Mouse (Mus musculus) liver, adult (tissue): ENCODE results near the gene Myo5a.

Source experiments
- GATA4 ChIP-seq: IDR thresholded peaks from 2 replicates; pipeline ENCODE4 v1.6.1; 2014; ENCODE audit warnings: mild to moderate bottlenecking, low read length; ENCODE audit not compliant: insufficient replicate concordance

Myo5a gene

DNA sequence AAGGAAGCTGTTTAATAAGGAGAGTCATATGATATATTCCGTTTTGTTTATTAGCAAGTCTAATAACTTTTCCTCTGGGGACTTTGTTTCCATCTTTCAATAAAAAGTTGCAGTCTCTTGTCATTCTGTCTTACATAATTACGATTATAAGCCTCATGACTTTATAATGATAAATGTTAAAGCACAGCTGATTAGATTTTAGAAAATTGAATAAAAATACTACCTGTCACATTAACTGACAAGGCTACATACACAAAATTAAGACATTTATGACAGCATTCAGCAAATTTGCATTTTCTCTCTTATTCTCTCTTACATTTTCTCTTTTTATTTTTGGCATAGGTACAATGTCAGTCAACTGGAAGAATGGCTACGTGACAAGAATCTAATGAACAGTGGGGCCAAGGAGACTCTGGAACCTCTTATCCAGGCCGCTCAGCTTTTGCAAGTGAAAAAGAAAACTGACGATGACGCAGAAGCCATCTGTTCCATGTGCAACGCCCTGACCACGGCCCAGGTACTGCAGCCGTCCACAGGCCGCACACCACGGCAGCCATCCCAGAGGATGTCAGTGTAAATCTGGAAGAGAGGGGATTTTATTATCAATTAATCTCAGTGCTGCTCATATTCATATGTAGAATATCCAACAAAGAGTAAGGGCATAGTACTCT is 144.1 kb downstream of the Myo5a start:
- no peak for TF ChIP-seq GATA4

DNA sequence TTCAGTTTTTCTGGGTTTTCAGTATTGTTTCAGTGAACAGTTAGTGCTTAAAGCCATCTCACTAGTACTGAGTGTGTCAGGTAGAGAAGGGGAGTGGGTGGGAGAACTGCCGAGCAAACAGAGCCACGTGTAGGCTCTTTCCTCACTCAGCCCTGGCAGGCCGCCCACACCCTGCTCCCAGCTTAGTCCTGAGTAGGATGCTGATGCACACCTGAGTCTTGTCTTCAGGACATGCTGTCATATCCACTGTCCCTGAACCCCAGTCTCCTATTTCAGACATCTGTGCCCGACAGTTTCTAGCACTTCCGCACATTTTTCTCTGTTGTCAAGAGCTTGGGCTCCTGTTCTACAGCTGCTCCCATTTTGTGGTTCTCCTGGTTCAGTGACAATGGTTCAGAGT is 149.1 kb downstream of the Myo5a start:
- no peak for TF ChIP-seq GATA4

DNA sequence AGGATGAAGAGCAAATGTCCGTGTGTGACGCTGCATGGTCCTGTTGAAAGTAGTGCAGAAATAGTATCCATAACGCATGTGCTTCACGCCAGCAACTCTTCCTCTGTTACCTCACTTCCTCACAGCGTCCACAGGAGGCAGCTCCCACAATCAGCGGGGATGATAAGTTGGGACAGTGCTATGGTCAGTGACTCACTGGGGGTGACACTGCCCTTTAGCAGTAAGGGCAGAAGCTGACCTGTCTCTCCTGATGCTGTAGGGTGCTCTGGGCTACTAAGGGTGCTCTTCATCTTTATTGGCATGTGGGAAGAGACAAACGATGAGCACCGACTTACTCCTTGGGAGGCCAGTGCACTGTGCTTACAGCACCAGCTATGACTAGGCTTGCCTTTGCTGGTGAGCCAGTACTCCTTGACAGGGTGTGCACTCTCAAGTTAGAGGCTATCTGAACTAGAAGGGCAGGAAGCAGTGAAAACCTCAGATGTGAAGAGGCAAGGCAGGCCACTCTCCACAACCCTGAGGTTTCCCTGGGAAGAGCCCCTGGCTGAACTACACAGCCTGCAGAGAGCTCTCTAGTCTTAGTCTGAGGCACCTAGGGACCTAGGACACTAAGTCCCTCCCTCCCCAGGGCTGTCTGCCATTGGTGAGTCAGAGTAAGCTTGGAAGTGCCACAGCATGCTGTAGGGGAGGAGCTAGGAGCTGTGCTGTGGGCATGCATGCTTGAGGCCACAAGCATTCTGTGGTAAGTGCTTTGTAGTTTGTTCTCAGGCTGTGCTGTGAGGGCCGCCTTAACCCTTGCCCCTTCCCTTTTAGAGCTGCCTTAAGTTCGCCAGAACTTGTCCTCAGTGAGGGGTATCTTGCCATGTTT is 150.8 kb downstream of the Myo5a start:
- no peak for TF ChIP-seq GATA4

DNA sequence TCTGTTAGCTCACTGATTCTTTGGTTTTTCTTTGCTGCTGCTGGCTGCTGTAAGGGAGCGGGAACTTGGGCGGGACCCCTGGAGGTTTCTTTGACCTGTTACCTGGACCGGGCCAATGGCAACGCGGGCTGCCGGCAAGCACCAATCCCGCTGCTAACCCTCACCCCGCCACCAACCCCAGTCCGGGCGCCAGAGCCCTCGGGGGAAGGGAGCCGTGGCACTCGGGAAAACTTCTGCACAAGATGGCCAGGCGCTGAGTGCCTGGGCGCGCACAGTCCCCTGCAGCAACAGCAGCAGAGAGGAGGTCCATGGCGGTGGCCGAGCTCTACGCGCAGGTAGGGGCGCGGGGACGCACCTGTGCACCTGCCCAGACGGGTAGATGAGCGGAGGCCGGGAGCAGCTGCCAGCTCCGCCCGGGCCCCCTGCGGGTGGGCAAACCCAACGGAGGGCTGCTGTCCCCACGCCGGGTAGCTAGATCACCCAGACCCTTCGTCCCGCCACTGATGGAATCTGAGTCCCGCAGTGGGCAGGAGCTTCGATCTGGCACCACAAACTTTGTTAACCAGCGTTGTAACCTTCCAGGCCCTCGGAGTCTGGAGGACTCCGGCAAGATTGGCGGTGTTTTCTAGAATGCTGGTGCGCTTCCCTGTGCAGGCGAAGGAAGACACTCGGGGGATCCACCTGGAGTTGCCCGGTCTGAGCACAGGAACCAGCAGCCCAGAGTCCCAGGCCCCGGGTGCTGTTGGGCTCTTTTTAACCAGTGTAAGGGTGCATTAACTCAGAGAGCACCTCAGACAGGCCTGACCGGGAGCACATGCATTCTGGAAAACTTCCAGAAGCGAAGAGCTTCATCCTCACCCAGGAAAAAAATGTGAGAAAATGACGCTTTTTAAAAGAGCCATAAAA is 161.3 kb downstream of the Myo5a start, which contains the start of gene Myo5c:
Myo5c (plus strand) TSS at position 180 of the 906 bp plus-strand sequence.
- TF ChIP-seq GATA4 = no peak

DNA sequence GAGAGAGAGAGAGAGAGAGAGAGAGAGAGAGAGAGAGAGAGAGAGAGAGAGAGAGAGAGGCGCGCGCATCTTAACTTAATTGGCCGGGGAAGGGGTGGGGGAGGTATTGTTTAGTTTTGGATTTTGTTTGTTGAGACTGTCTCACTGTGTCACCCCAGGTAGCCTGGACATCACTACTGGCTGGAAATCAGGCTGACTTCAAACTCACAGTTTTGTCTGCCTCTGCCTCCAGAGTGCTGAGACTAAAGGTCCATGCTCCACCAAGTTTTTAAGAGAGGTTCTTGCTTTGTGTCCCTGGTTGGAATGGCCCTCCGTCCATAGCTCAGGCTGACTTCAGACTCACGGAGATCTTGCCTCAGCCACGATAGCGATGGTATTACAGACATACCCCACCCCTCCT is 162.0 kb downstream of the Myo5a start:
- TF ChIP-seq GATA4 = no peak

DNA sequence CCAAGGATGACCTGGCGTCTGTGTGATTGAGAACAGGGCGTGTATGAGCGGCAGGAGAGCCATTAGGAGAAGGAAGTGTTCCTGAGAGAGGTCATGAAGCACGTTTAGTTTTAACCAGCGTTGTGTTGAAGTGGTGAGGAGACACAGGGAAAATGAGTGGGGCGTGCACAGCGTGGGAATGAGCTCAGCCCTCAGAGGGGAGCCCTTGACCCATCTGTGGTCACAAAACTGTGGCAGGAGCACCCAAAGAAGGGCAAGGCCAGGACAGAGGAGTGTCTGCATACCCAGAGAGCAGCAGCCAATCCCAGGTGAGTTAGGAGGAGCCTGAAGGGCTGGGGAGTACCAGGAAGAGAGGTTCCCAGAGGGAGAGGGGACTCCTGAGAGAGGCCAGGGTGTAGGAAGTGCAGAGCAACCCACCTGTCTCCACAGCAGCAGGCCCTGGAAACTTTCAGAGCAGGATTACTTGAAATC is 163.5 kb downstream of the Myo5a start:
- no peak for TF ChIP-seq GATA4

DNA sequence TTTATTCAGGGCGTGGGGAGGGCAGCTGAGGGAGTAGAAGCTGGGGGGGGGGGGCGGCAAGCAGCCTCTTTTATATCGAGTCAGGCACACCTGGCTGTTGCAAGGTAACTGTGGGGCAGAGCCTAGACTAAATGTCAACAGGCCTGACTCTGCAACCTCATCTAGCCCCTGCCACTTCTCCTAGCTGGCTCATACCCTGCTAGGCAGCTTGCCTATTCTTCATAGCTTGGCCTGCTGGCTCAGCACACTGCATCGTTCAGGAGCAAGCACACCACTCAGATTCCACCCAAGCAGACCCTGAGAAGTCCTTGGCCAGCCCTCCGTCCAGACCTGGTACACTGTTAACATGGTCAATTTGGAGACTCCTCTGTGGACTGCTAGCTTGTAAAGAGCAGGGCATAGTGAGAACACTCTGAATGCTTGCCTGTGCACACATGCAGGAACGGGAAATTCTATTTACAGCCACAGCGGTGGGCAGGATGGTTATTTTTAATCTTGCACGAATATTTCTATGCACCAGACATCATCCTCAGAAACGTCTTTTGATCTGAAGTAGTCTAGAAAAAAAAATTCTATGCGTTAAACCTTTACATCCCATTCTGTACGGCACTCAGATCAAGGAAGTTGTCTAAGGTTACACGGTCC is 164.3 kb downstream of the Myo5a start:
- TF ChIP-seq GATA4 = no peak

DNA sequence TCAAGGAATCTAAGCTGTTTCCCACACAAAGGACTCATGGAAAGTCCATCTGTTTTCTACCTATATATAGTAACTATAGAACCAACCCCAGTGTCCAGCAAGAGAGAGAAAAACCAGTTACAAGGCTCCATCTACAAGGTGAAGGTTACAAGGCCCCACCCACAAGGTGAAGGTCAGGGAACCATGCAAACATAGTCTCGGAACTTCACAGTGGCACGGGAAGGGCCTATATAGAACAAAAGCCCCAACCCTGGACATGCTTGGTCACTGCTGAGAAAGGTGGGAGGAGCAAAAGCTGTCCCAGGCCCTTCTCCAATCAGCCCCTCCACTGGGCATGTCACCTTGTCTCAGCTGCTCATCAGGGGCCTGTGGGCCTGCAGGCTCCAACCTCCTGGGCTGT is 164.9 kb downstream of the Myo5a start:
- no peak for TF ChIP-seq GATA4

DNA sequence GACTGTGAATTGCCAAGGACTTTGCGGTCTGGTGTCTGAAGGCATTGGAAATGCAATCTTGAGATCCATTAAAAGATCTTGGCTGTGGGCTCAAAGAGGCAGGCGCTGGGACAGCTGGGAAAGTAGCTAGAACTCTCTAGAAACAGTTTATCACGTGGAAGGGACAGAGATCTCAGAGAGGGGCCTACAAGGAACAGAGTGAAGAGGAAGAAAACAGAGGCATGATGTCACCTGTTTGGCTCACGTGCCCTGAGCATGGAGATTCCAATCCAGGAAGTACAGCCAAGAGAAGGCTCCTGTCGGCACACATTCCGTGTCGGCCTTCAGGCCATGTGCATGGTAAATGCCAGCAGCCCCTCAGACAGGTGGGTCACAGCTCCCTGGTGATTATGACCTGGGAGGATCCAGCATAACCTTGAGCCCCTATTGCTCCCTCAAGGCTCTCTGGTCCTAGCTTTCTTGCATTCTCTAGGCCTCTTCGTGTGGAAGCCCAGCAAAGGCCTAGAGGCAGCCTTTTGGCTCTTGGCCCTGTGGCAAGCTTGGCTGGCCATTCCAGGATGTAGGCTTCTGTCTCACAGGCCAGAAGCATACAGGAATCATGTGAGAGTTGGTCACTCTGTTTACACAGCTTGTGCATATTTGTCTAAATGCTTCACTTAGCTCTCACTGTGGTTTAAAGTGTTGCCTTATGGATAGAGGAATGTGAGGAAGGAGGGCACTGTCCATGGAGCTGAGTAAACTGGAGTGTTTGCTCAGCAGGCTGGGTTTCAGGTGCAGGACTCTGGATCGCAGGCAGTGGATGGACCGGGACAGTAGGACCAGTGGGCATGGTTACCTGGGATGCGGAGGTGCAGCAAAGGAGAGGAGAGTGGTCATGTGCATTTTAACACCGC is 165.8 kb downstream of the Myo5a start:
- no peak for TF ChIP-seq GATA4

DNA sequence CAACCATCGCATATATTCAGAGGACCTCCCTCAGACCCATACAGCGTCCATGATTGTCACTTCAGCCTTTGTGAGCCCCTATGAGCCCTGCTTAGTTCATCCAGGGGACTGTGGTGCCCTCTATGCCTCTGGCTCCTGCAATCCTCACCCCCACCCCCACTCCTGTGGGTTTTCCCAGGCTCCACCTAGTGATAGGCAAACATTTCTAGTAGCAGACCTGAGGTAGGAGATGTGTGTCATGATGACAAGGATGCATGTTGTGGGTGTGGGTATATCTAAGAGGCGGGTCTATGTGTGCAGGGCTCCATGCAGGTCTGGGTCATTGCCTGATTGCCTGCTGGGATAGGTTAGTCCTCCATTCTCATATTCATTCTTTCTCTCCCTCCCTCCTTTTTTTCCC is 167.4 kb downstream of the Myo5a start:
- no peak for TF ChIP-seq GATA4

DNA sequence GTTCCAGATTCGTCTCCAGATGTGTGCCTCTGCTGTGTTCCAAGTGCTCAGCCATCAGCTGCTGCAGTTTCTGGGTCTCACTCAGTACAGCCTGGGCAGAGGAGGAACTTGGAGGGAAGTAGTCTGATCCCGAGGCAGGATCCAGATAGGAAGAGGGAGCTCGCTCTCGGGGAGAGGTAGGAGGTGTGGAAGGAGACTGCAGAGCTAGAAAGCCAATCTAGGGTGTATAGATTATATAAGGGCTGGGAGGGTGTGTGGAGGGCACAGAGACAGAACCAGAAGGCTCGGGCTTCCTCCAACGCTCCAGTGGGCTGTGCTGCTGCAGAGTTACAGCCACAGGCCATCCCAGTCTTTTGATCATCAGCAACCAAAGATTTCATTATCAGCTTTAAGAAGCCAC is 172.2 kb downstream of the Myo5a start:
- TF ChIP-seq GATA4 = no peak

DNA sequence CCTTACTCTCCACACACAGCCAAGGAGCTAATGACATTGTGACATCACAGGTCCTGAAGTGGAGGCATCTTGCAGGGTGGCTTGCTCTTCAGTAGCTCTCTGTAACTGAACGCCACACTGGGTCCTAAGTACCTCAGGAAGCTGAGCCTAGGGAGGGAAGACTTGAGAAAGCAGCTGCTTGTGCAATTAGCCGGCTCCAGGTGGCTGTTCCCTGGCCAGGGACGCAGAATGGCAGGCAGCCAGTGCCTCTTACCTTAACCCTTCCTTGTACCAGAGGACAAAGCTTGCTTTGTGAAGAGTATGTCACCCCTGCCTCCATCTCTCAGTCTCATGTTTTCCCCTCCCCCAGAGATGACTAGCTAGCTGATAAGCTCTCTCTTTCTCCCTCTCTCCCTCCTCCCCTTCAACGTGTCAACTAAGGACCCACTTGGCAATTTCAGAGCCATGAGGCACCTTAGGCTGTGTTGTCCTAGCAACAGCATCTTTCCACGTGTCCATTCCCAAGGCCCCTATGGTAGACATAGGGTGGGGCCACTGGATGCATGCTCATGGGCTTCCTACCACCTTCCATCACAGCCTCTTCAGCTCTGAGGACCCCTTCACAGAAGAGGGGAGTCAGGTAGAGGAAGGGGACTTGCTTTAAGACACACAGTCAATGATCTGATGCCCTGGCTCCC is 173.1 kb downstream of the Myo5a start:
- no peak for TF ChIP-seq GATA4

DNA sequence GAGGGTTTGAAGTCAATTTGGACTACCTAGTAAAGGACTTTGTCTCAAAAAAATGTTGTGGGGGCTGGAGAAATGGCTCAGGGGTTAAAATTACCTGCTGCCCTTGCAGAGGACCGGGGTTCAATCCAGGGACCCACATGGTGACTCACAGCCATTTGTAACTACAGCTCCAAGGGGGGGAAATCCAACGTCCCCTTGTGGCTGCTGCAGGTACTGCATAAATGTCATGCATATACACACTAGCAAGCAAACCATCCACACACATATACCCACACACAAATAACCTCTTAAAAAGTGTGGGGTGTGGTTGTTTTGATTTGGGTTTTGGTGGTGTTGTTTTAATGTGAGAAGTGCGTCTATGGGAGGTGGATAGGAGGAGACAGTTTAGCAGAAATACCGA is 173.7 kb downstream of the Myo5a start:
- no peak for TF ChIP-seq GATA4
